Mouse (Mus musculus) C2C12 (cell line): ENCODE measurements around the gene Hip1. TPM values are rescaled to one million over a fixed set of nuclear protein-coding genes. Genes with fewer than 3 reads are reported as not detected.

Experiments used
- H3K27me3 ChIP-seq: one replicate; pipeline ENCODE4 v1.6.1; 2011; ENCODE audit not compliant: control insufficient read depth, insufficient read depth, insufficient read length
- H3K36me3 ChIP-seq: one replicate; pipeline ENCODE4 v1.6.1; 2011; ENCODE audit not compliant: control insufficient read depth, insufficient read depth
- H3K4me3 ChIP-seq: one replicate; pipeline ENCODE4 v1.5.1; 2011; ENCODE audit warnings: mild to moderate bottlenecking, control low read depth; ENCODE audit not compliant: poor library complexity, insufficient read depth, severe bottlenecking
- H3K79me2 ChIP-seq: one replicate; pipeline ENCODE4 v1.6.1; 2011; ENCODE audit not compliant: control insufficient read depth, insufficient read depth
- H3K79me3 ChIP-seq: one replicate; pipeline ENCODE4 v1.6.1; 2011; ENCODE audit warnings: low read depth, control low read depth
- H3ac ChIP-seq: one replicate; pipeline ENCODE3; 2011; ENCODE audit warnings: low read depth; ENCODE audit not compliant: control insufficient read depth, insufficient read length
- CEBPB ChIP-seq: IDR thresholded peaks from one replicate; pipeline ENCODE4 v1.6.1; 2011; ENCODE audit warnings: low read depth, mild to moderate bottlenecking, control low read depth, moderate library complexity
- CTCF ChIP-seq: IDR thresholded peaks from one replicate; pipeline ENCODE4 v1.5.1; 2011; ENCODE audit not compliant: control insufficient read depth, insufficient read depth, insufficient read length
- FOSL1 ChIP-seq: IDR thresholded peaks from one replicate; pipeline ENCODE4 v1.8.0; 2011; ENCODE audit warnings: mild to moderate bottlenecking, low read length; ENCODE audit not compliant: poor library complexity, insufficient read depth, severe bottlenecking
- MAX ChIP-seq: IDR thresholded peaks from one replicate; pipeline ENCODE4 v1.6.1; 2011; ENCODE audit warnings: mild to moderate bottlenecking, control low read depth
- MYOD1 ChIP-seq: IDR thresholded peaks from one replicate; pipeline ENCODE4 v1.6.1; 2011; ENCODE audit warnings: low read depth; ENCODE audit not compliant: control insufficient read depth, insufficient read length
- MYOG ChIP-seq: IDR thresholded peaks from one replicate; pipeline ENCODE4 v1.6.1; 2011; ENCODE audit not compliant: control insufficient read depth, insufficient read length; ENCODE audit errors: extremely low read depth
- USF1 ChIP-seq: IDR thresholded peaks from one replicate; pipeline ENCODE4 v1.6.1; 2011; ENCODE audit warnings: low read depth, mild to moderate bottlenecking, control low read depth, moderate library complexity
- polyA plus RNA-seq: library from polyadenylated mRNA; unstranded; fragments of >200 nt; fragmentation: generic; extraction: Trizol; gene quantifications from one replicate; pipeline ENCODE4 v1.2.1, GENCODE M21; 2012; ENCODE audit warnings: missing spikeins

Gene Hip1
- polyA plus RNA-seq, 1 experiment: 38.2 TPM

DNA sequence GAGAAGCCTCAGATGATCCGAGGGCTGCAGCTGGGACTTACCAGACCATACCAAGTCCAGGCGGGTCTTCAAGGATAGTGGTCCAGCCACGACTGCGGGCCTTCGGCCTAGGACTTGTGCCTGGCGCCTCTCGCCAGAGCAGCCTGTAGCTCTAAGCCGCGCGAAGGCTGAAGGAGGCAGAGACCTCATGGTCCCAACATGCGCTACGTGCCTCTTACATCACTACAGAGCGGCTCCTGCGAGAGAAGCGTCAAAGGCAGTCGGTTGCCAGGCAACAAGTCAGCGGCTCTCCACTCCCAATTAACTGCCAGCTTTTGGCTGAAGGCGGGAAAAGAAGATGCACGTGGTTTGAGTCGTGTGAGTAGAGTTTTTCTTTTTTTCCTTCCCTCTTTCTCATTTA is 140.3 kb downstream of the Hip1 start:
- TF ChIP-seq CTCF (no peak), MAX (no peak), USF1 (no peak), MYOD1 (no peak), FOSL1 (no peak), MYOG (no peak)
- no peak overlapping the region for H3K4me3 ChIP-seq
- H3K79me3 ChIP-seq: no peaks in the 10 kb centered on the region
- no peaks in the 10 kb centered on the region for H3K36me3 ChIP-seq
- no peak overlapping the region for H3ac ChIP-seq
- H3K79me2 ChIP-seq: no peaks in the 10 kb centered on the region
- no peaks in the 10 kb centered on the region for H3K27me3 ChIP-seq

DNA sequence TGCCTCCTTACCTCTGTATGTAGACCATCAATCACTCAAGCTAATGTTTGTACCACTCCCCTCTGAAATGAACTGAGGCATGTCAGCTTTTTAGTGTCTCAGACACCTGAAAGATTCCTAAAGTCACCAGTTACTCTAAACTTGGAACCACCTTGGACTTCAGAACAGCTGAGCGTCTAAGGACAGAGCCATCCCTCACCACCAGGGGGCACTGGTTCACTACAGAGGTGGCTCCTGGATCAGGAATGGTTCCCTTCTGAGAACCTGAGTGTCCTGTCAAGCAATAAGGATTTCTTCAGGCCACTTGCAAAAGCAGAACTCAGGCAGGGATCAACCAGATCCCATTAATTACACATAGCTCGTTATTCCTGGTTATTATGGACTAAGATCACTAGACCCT is 144.7 kb downstream of the Hip1 start:
- Histone ChIP-seq H3K36me3 (no peaks in the 10 kb centered on the region), H3ac (no peak overlapping the region), H3K27me3 (no peaks in the 10 kb centered on the region), H3K79me2 (no peaks in the 10 kb centered on the region), H3K79me3 (no peaks in the 10 kb centered on the region), H3K4me3 (no peak overlapping the region)
- TF ChIP-seq CEBPB: no peak
- TF ChIP-seq CTCF: peak; percentile 82
- no peak for TF ChIP-seq MYOG
- no peak for TF ChIP-seq FOSL1

DNA sequence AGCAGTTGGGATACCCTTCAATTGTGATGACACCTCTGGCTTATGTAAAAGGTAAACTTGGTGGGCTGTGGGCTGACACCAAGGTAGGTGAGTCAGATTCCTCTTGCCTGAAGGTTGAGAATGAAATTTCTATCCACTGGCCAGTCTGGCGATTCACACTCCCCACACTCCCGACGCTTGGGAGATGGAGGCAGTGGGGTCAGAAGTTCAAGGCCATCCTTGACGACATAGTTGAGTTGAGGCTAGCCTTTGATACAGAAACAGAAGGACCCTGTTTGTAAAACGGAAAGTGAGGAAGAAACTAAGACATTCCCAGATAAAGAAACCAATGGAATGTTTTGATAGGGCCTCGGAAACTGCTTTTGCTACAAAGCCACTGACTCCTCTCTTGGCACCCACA is 145.5 kb downstream of the Hip1 start:
- H3K79me3 ChIP-seq: no peaks in the 10 kb centered on the region
- no peaks in the 10 kb centered on the region for H3K79me2 ChIP-seq
- TF ChIP-seq MYOG: no peak
- no peak for TF ChIP-seq CEBPB
- TF ChIP-seq MYOD1: no peak
- TF ChIP-seq MAX: no peak
- TF ChIP-seq CTCF: no peak
- no peak for TF ChIP-seq USF1
- TF ChIP-seq FOSL1: no peak
- no peaks in the 10 kb centered on the region for H3K27me3 ChIP-seq
- no peak overlapping the region for H3K4me3 ChIP-seq
- no peak overlapping the region for H3ac ChIP-seq
- no peaks in the 10 kb centered on the region for H3K36me3 ChIP-seq

DNA sequence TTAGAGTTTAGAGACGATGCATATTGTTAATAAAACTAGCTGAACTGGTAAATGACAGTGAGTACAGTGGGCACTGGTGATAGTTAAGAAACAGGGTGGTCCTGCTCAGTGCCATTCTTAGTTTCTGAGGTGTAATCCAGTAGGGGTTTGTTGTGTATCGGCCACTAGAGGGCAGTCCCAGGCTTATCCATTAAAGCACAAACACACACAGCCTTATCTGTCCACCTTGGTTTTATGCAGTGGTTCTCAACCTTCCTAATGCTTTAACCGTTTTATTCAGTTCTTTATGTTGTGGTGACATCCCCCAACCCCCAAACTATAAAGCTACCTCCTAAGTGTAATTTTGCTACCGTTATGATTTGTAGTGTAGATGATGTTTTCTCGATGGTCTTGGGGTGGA is 149.1 kb downstream of the Hip1 start:
- Histone ChIP-seq H3K79me3 (peaks cover 29% of the 10 kb centered on the region), H3ac (no peak overlapping the region), H3K27me3 (no peaks in the 10 kb centered on the region), H3K4me3 (no peak overlapping the region), H3K79me2 (peaks cover 33% of the 10 kb centered on the region), H3K36me3 (peaks cover 22% of the 10 kb centered on the region)
- TF ChIP-seq MYOD1: no peak
- no peak for TF ChIP-seq CEBPB
- TF ChIP-seq CTCF: peak; percentile 48
- TF ChIP-seq MYOG: no peak
- no peak for TF ChIP-seq USF1

DNA sequence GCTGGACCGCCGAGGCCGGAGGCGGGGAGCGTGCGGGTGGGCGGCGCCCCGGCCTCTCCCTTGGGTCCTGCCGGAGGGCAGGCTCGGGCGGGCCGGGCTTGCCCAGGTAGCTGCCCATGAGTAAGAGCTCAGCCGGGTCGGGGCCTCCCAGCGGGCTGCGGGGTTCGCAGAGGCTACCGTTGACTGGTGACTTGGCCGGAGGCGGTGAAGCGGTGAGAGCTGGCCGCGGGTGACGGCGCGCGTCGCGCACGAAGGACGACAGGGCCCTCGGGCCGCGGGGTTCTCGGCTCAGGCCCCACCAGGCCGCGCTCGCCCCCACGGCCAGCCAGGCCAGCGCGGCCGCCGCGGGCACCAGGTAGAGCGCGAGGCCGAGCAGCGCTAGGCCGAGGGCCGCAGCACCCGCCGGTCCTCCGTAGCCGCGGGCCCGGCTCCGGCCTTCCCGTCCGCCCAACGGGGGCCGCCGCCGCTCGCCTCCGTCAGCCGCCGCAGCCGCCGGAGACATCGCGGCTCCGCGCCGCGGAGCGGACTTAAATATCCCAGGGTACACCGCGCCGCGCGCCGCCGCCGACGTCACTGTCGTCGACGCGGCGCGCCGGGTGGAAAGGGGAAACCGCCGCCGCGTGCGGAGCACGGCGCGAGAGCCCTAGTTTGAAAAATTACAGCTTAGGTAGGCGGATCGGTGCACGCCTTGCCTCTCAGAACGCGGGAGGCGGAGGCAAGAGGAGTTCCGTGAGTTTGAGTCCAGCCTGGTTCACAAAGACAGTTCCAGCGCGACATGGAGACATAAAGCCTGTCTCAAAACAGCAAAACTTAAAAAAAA is 150.7 kb downstream of the Hip1 start, which contains the start of gene Pom121:
Gene Pom121 (minus strand): TSS at position 543 of the 820 bp plus-strand sequence.
- H3K36me3 ChIP-seq: peaks cover 38% of the 10 kb centered on the region
- peak within 1 kb of the TSS; percentile 96 for H3ac ChIP-seq
- no peaks in the 10 kb centered on the region for H3K27me3 ChIP-seq
- peaks cover 49% of the 10 kb centered on the region for H3K79me2 ChIP-seq
- TF ChIP-seq CEBPB: no peak
- peak; percentile 100 for TF ChIP-seq MAX
- H3K4me3 ChIP-seq: peak within 1 kb of the TSS; percentile 71
- H3K79me3 ChIP-seq: peaks cover 38% of the 10 kb centered on the region

DNA sequence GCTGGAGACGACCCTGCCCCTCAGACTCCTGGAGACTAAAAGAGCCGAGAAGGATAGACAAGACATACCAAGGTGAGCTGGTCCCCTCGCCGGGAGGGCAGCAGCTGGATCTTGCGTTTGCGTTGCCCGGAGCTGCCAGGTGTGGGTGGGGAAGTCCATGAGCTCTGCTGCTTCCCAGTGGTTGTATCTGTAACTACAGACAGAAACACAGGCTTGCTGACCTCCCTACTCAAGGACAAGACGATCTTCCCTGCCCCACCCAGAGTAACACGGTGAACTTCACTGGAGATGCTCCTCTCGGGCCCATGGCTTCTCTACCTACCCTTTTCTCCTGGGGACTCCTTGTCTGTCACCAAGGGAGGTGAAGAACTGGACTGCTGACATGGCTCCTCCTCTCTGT is 161.1 kb downstream of the Hip1 start:
- peaks cover 23% of the 10 kb centered on the region for H3K79me2 ChIP-seq
- no peak for TF ChIP-seq FOSL1
- no peak for TF ChIP-seq USF1
- TF ChIP-seq MYOD1: no peak
- TF ChIP-seq CTCF: no peak
- no peak for TF ChIP-seq CEBPB
- TF ChIP-seq MAX: no peak
- no peak for TF ChIP-seq MYOG

More for the DNA sequence above, 161.1 kb downstream of the Hip1 start:
- peaks cover 4% of the 10 kb centered on the region for H3K79me3 ChIP-seq
- H3ac ChIP-seq: no peak overlapping the region
- H3K27me3 ChIP-seq: no peaks in the 10 kb centered on the region
- peaks cover 84% of the 10 kb centered on the region for H3K36me3 ChIP-seq
- H3K4me3 ChIP-seq: no peak overlapping the region
